Mouse (Mus musculus): ENCODE data around the gene Fnip2. TPM values are rescaled to one million over a fixed set of nuclear protein-coding genes. Genes with fewer than 3 reads are reported as not detected.

Gene Fnip2
- polyA plus RNA-seq, 1 experiment, result 35.5 TPM

- H3K9ac ChIP-seq (ENCODE audit: low read depth, poor library complexity, severe bottlenecking), result no peak overlapping the region
- no peaks in the 10 kb centered on the region for H3K4me1 ChIP-seq (ENCODE audit: control insufficient read depth, insufficient read depth, low read length)
- no peak for TF ChIP-seq EP300 (IDR thresholded peaks at IDR 0.05; ENCODE audit: insufficient read depth, low read depth, low read length)
- H3K27ac ChIP-seq (ENCODE audit: insufficient read depth, low read length), result no peak overlapping the region
- H3K36me3 ChIP-seq (ENCODE audit: control insufficient read depth, insufficient read depth, low read length, poor library complexity, severe bottlenecking), result no peaks in the 10 kb centered on the region
- no peak overlapping the region for H3K4me3 ChIP-seq (ENCODE audit: low read depth, low read length)
- no peaks in the 10 kb centered on the region for H3K27me3 ChIP-seq (ENCODE audit: control insufficient read depth, insufficient read depth, low read length, poor library complexity, severe bottlenecking)
- no peaks in the 10 kb centered on the region for H3K9me3 ChIP-seq (replicated peaks; ENCODE audit: control insufficient read depth, insufficient read depth, low read length, poor library complexity, severe bottlenecking)
Measured at GRCm38 (mm10) chr3:79527521-79527920, 40.1 kb downstream of the Fnip2 start.

GRCm38 (mm10) chr3:79523349-79523748 is 44.2 kb downstream of the Fnip2 start:
- H3K27me3 ChIP-seq (ENCODE audit: control insufficient read depth, insufficient read depth, low read length, poor library complexity, severe bottlenecking), result no peaks in the 10 kb centered on the region
- TF ChIP-seq POLR2A (IDR thresholded peaks at IDR 0.05; ENCODE audit: insufficient read depth, low read length), result no peak
- no peak overlapping the region for H3K27ac ChIP-seq (ENCODE audit: insufficient read depth, low read length)
- H3K9ac ChIP-seq (ENCODE audit: low read depth, poor library complexity, severe bottlenecking), result no peak overlapping the region
- no peak overlapping the region for H3K4me3 ChIP-seq (ENCODE audit: low read depth, low read length)
- H3K9me3 ChIP-seq (replicated peaks; ENCODE audit: control insufficient read depth, insufficient read depth, low read length, poor library complexity, severe bottlenecking), result no peaks in the 10 kb centered on the region
- H3K36me3 ChIP-seq (ENCODE audit: control insufficient read depth, insufficient read depth, low read length, poor library complexity, severe bottlenecking), result no peaks in the 10 kb centered on the region
- peaks cover 2% of the 10 kb centered on the region for H3K4me1 ChIP-seq (ENCODE audit: control insufficient read depth, insufficient read depth, low read length)

GRCm38 (mm10) chr3:79519862-79520261 is 47.7 kb downstream of the Fnip2 start:
- H3K9me3 ChIP-seq (replicated peaks; ENCODE audit: control insufficient read depth, insufficient read depth, low read length, poor library complexity, severe bottlenecking), result no peaks in the 10 kb centered on the region
- peaks cover 2% of the 10 kb centered on the region for H3K4me1 ChIP-seq (ENCODE audit: control insufficient read depth, insufficient read depth, low read length)
- TF ChIP-seq POLR2A (IDR thresholded peaks at IDR 0.05; ENCODE audit: insufficient read depth, low read length) (no peak), CTCF (IDR thresholded peaks at IDR 0.05; ENCODE audit: low read depth, low read length) (no peak), EP300 (IDR thresholded peaks at IDR 0.05; ENCODE audit: insufficient read depth, low read depth, low read length) (no peak)
- H3K4me3 ChIP-seq (ENCODE audit: low read depth, low read length), result no peak overlapping the region
- H3K9ac ChIP-seq (ENCODE audit: low read depth, poor library complexity, severe bottlenecking), result no peak overlapping the region
- peaks cover 4% of the 10 kb centered on the region; the same call in 1 of the 2 replicates for H3K36me3 ChIP-seq (ENCODE audit: control insufficient read depth, insufficient read depth, low read length, poor library complexity, severe bottlenecking)
- no peak overlapping the region for H3K27ac ChIP-seq (ENCODE audit: insufficient read depth, low read length)
- H3K27me3 ChIP-seq (ENCODE audit: control insufficient read depth, insufficient read depth, low read length, poor library complexity, severe bottlenecking), result no peaks in the 10 kb centered on the region

- Histone ChIP-seq H3K9ac (ENCODE audit: low read depth, poor library complexity, severe bottlenecking) (no peak overlapping the region), H3K4me3 (ENCODE audit: low read depth, low read length) (no peak overlapping the region), H3K9me3 (replicated peaks; ENCODE audit: control insufficient read depth, insufficient read depth, low read length, poor library complexity, severe bottlenecking) (no peaks in the 10 kb centered on the region), H3K27me3 (ENCODE audit: control insufficient read depth, insufficient read depth, low read length, poor library complexity, severe bottlenecking) (no peaks in the 10 kb centered on the region), H3K36me3 (ENCODE audit: control insufficient read depth, insufficient read depth, low read length, poor library complexity, severe bottlenecking) (peaks cover 4% of the 10 kb centered on the region; the same call in 1 of the 2 replicates), H3K27ac (ENCODE audit: insufficient read depth, low read length) (no peak overlapping the region), H3K4me1 (ENCODE audit: control insufficient read depth, insufficient read depth, low read length) (peaks cover 2% of the 10 kb centered on the region)
- no peak for TF ChIP-seq EP300 (IDR thresholded peaks at IDR 0.05; ENCODE audit: insufficient read depth, low read depth, low read length)
- no peak for TF ChIP-seq CTCF (IDR thresholded peaks at IDR 0.05; ENCODE audit: low read depth, low read length)
- no peak for TF ChIP-seq POLR2A (IDR thresholded peaks at IDR 0.05; ENCODE audit: insufficient read depth, low read length)
Measured at GRCm38 (mm10) chr3:79518761-79519527, 48.7 kb downstream of the Fnip2 start.

- no peak overlapping the region for H3K27ac ChIP-seq (ENCODE audit: insufficient read depth, low read length)
- no peaks in the 10 kb centered on the region for H3K9me3 ChIP-seq (replicated peaks; ENCODE audit: control insufficient read depth, insufficient read depth, low read length, poor library complexity, severe bottlenecking)
- H3K4me3 ChIP-seq (ENCODE audit: low read depth, low read length), result no peak overlapping the region
Measured at GRCm38 (mm10) chr3:79517884-79518591, 49.6 kb downstream of the Fnip2 start.

GRCm38 (mm10) chr3:79516958-79517357 is 50.6 kb downstream of the Fnip2 start:
- Histone ChIP-seq H3K9me3 (replicated peaks; ENCODE audit: control insufficient read depth, insufficient read depth, low read length, poor library complexity, severe bottlenecking) (no peaks in the 10 kb centered on the region), H3K27ac (ENCODE audit: insufficient read depth, low read length) (no peak overlapping the region), H3K4me3 (ENCODE audit: low read depth, low read length) (no peak overlapping the region), H3K36me3 (ENCODE audit: control insufficient read depth, insufficient read depth, low read length, poor library complexity, severe bottlenecking) (peaks cover 4% of the 10 kb centered on the region; the same call in 1 of the 2 replicates), H3K27me3 (ENCODE audit: control insufficient read depth, insufficient read depth, low read length, poor library complexity, severe bottlenecking) (no peaks in the 10 kb centered on the region), H3K4me1 (ENCODE audit: control insufficient read depth, insufficient read depth, low read length) (peaks cover 2% of the 10 kb centered on the region), H3K9ac (ENCODE audit: low read depth, poor library complexity, severe bottlenecking) (no peak overlapping the region)
- TF ChIP-seq EP300 (IDR thresholded peaks at IDR 0.05; ENCODE audit: insufficient read depth, low read depth, low read length) (no peak), POLR2A (IDR thresholded peaks at IDR 0.05; ENCODE audit: insufficient read depth, low read length) (no peak), CTCF (IDR thresholded peaks at IDR 0.05; ENCODE audit: low read depth, low read length) (no peak)

More at GRCm38 (mm10) chr3:79517884-79518591, 49.6 kb downstream of the Fnip2 start:
- H3K36me3 ChIP-seq (ENCODE audit: control insufficient read depth, insufficient read depth, low read length, poor library complexity, severe bottlenecking), result peaks cover 4% of the 10 kb centered on the region; the same call in 1 of the 2 replicates
- peaks cover 2% of the 10 kb centered on the region for H3K4me1 ChIP-seq (ENCODE audit: control insufficient read depth, insufficient read depth, low read length)
- H3K27me3 ChIP-seq (ENCODE audit: control insufficient read depth, insufficient read depth, low read length, poor library complexity, severe bottlenecking), result no peaks in the 10 kb centered on the region
- TF ChIP-seq EP300 (IDR thresholded peaks at IDR 0.05; ENCODE audit: insufficient read depth, low read depth, low read length) (no peak), POLR2A (IDR thresholded peaks at IDR 0.05; ENCODE audit: insufficient read depth, low read length) (no peak)
- H3K9ac ChIP-seq (ENCODE audit: low read depth, poor library complexity, severe bottlenecking), result no peak overlapping the region
